Mouse (Mus musculus) ES-E14 (cell line): ENCODE results near the gene 5830473C10Rik. TPM values are rescaled to one million over a fixed set of nuclear protein-coding genes. Genes with fewer than 3 reads are reported as not detected.

ENCODE experiments used
- DNase-seq: peaks from one replicate; pipeline ENCODE4 v3.0.0-alpha.2; 2013; ENCODE audit warnings: low read depth, low spot score
- H3K27ac ChIP-seq: 2 replicates; pipeline ENCODE4 v1.5.1; 2012; ENCODE audit warnings: low read depth, mild to moderate bottlenecking, low read length, moderate library complexity, mixed read lengths; ENCODE audit not compliant: poor library complexity, insufficient read depth, severe bottlenecking
- H3K36me3 ChIP-seq: 2 replicates; pipeline ENCODE4 v1.6.1; 2012; ENCODE audit warnings: mild to moderate bottlenecking, low read length, moderate library complexity, mixed read lengths; ENCODE audit not compliant: control insufficient read depth, poor library complexity, insufficient read depth, severe bottlenecking
- H3K4me1 ChIP-seq, 2 experiments: fragments of 150-350 bp in 1 of 2; sonication (generic) in 1 of 2; 2 replicates each; pipeline ENCODE4 v1.6.1; 2012; ENCODE audit warnings: low read length in 2 of 2, mild to moderate bottlenecking in 1 of 2, mixed read lengths in 1 of 2; ENCODE audit not compliant: control insufficient read depth in 2 of 2, insufficient read depth in 2 of 2, poor library complexity in 1 of 2
- H3K4me3 ChIP-seq, 2 experiments: fragments of 150-350 bp in 1 of 2; sonication (generic) in 1 of 2; 2 replicates each; pipeline ENCODE4 v1.5.1; 2012; ENCODE audit warnings: low read length in 2 of 2, low read depth in 1 of 2, mild to moderate bottlenecking in 1 of 2, mixed read lengths in 1 of 2; ENCODE audit not compliant: insufficient read depth in 1 of 2, poor library complexity in 1 of 2, severe bottlenecking in 1 of 2
- H3K9ac ChIP-seq: 2 replicates; pipeline ENCODE4 v1.6.1; 2012; ENCODE audit warnings: low read depth, mild to moderate bottlenecking, low read length, mixed read lengths; ENCODE audit not compliant: poor library complexity, insufficient read depth, severe bottlenecking
- H3K9me3 ChIP-seq: fragments of 150-350 bp; sonication (generic); 2 replicates; pipeline ENCODE4 v1.6.1; 2012; ENCODE audit warnings: low read depth, mild to moderate bottlenecking, low read length; ENCODE audit not compliant: control insufficient read depth, insufficient read depth
- CHD2 ChIP-seq: IDR thresholded peaks from 2 replicates; pipeline ENCODE4 v1.6.1; 2014; ENCODE audit warnings: mild to moderate bottlenecking, low read depth, low read length, inconsistent platforms
- HCFC1 ChIP-seq: IDR thresholded peaks from 2 replicates; pipeline ENCODE4 v1.6.1; 2012; ENCODE audit warnings: low read length, inconsistent platforms, borderline replicate concordance; ENCODE audit not compliant: insufficient read depth
- MAFK ChIP-seq: IDR thresholded peaks from 2 replicates; pipeline ENCODE4 v1.6.1; 2014; ENCODE audit warnings: mild to moderate bottlenecking, low read depth, low read length, inconsistent platforms; ENCODE audit not compliant: insufficient read depth
- ZC3H11A ChIP-seq: IDR thresholded peaks from 2 replicates; pipeline ENCODE4 v1.6.1; 2012; ENCODE audit warnings: low read depth, mild to moderate bottlenecking, inconsistent platforms, low read length, borderline replicate concordance
- ZNF384 ChIP-seq: IDR thresholded peaks from 2 replicates; pipeline ENCODE4 v1.6.1; 2012; ENCODE audit warnings: low read depth, low read length, inconsistent platforms
- in situ Hi-C, 2 experiments: fragments of 600-800 bp; cut with MboI; formaldehyde crosslinking; loops; one replicate each; pipeline ENCODE4 v1.15.1; 2025; ENCODE audit warnings: low sequenced_read_pairs in 2 of 2, inconsistent platforms in 1 of 2; ENCODE audit not compliant: unreplicated experiment in 2 of 2
- total RNA-seq: library from RNA; depleted of rRNA; stranded (reverse); fragments of 300-350 nt; gene quantifications from 2 replicates; pipeline ENCODE4 v1.2.3, GENCODE M21; 2012

5830473C10Rik gene
- total RNA-seq, 1 experiment: not detected

GRCm38 (mm10) chr5:90565205-90565604 is 4.3 kb downstream of the 5830473C10Rik start:
- Histone ChIP-seq H3K27ac (no peak overlapping the region), H3K36me3 (no peaks in the 10 kb centered on the region), H3K9me3 (no peaks in the 10 kb centered on the region), H3K4me1 (no peaks in the 10 kb centered on the region), H3K9ac (no peak overlapping the region), H3K4me3 (no peak overlapping the region)
- DNase-seq: no peak
- TF ChIP-seq MAFK (no peak), ZC3H11A (no peak), ZNF384 (no peak), HCFC1 (no peak), CHD2 (no peak)
- in situ Hi-C loops: no loop called here

GRCm38 (mm10) chr5:90567788-90568187 is 6.9 kb downstream of the 5830473C10Rik start:
- no peaks in the 10 kb centered on the region for H3K4me1 ChIP-seq
- no peak overlapping the region for H3K9ac ChIP-seq
- no peak for DNase-seq
- no peak overlapping the region for H3K4me3 ChIP-seq
- no peak overlapping the region for H3K27ac ChIP-seq
- in situ Hi-C loops: no loop called here
- TF ChIP-seq MAFK: no peak
- no peaks in the 10 kb centered on the region for H3K36me3 ChIP-seq
- no peaks in the 10 kb centered on the region for H3K9me3 ChIP-seq

GRCm38 (mm10) chr5:90568338-90568737 is 7.4 kb downstream of the 5830473C10Rik start:
- H3K4me3 ChIP-seq: no peak overlapping the region
- in situ Hi-C loops: no loop called here
- no peak for TF ChIP-seq ZC3H11A
- no peaks in the 10 kb centered on the region for H3K36me3 ChIP-seq
- H3K9me3 ChIP-seq: no peaks in the 10 kb centered on the region
- H3K4me1 ChIP-seq: no peaks in the 10 kb centered on the region
- H3K9ac ChIP-seq: no peak overlapping the region
- DNase-seq: no peak
- no peak overlapping the region for H3K27ac ChIP-seq

- no peak for TF ChIP-seq HCFC1
- TF ChIP-seq ZNF384: no peak
- no peak for TF ChIP-seq CHD2
- TF ChIP-seq MAFK: no peak
- no peak for TF ChIP-seq ZC3H11A
- H3K9ac ChIP-seq: no peak overlapping the region
Measured at GRCm38 (mm10) chr5:90571216-90571615, 10.3 kb downstream of the 5830473C10Rik start.

GRCm38 (mm10) chr5:90577751-90578150 is 16.8 kb downstream of the 5830473C10Rik start:
- Histone ChIP-seq H3K9me3 (no peaks in the 10 kb centered on the region), H3K4me3 (no peak overlapping the region), H3K36me3 (no peaks in the 10 kb centered on the region), H3K27ac (no peak overlapping the region), H3K9ac (no peak overlapping the region), H3K4me1 (no peaks in the 10 kb centered on the region)
- in situ Hi-C loops: loop anchor here in 1 of 2 experiments (25.0 kb wide), 1 partner anchor 365 kb away; the partner anchor contains the start of gene Cox18
- no peak for DNase-seq
- TF ChIP-seq HCFC1 (no peak), ZNF384 (no peak), ZC3H11A (no peak), CHD2 (no peak), MAFK (no peak)

More at GRCm38 (mm10) chr5:90571216-90571615, 10.3 kb downstream of the 5830473C10Rik start:
- in situ Hi-C loops: no loop called here
- H3K4me3 ChIP-seq: no peak overlapping the region
- no peak overlapping the region for H3K27ac ChIP-seq
- no peaks in the 10 kb centered on the region for H3K4me1 ChIP-seq
- DNase-seq: no peak
- H3K9me3 ChIP-seq: no peaks in the 10 kb centered on the region
- no peaks in the 10 kb centered on the region for H3K36me3 ChIP-seq
